Mouse (Mus musculus): ENCODE results near the gene Oprm1. TPM values are rescaled to one million over a fixed set of nuclear protein-coding genes. Genes with fewer than 3 reads are reported as not detected.

Gene Oprm1
- polyA plus RNA-seq, 1 experiment from 2014 or later, result not detected

GRCm38 (mm10) chr10:7068608-7069007 lies 310.3 kb downstream of the Oprm1 start:
- POLR2A ChIA-PET, result no interaction called here
- CTCF ChIA-PET, result interaction anchor here (0.7 to 1.1 kb wide), 2 partner anchors 8 to 19 kb away, joined by 3 to 4 read pairs; no protein-coding TSS in a partner anchor
- DNase-seq (ENCODE audit: low read depth, low spot score) (no peak), ATAC-seq (no peak)
- TF ChIP-seq CTCF (IDR thresholded peaks at IDR 0.05), result peak; percentile 41
- no peaks in the 10 kb centered on the region for H3K27me3 ChIP-seq
- in situ Hi-C loops (cut with MboI; ENCODE audit: low pct_unique_long_range_greater_than_20kb), result loop anchor here (25.0 kb wide), 1 partner anchor 1031 kb away; no protein-coding TSS in a partner anchor

GRCm38 (mm10) chr10:7069090-7069489 lies 310.8 kb downstream of the Oprm1 start:
- ATAC-seq, result no peak
- ChIA-PET POLR2A (interaction anchor here (1.1 kb wide), 1 partner anchor 17 kb away, joined by 3 read pairs; the partner anchor contains the start of gene Ipcef1), CTCF (no interaction called here)
- no peaks in the 10 kb centered on the region for H3K27me3 ChIP-seq
- in situ Hi-C loops (cut with MboI; ENCODE audit: low pct_unique_long_range_greater_than_20kb), result loop anchor here (25.0 kb wide), 1 partner anchor 1032 kb away; no protein-coding TSS in a partner anchor
- TF ChIP-seq CTCF (IDR thresholded peaks at IDR 0.05), result no peak
- DNase-seq (ENCODE audit: low read depth, low spot score), result no peak

- in situ Hi-C loops (cut with MboI; ENCODE audit: low pct_unique_long_range_greater_than_20kb), result loop anchor here (25.0 kb wide), 1 partner anchor 1033 kb away; no protein-coding TSS in a partner anchor
- ChIA-PET CTCF (interaction anchor here (0.9 to 1.4 kb wide), 2 partner anchors 16 to 30 kb away, joined by 3 read pairs; no protein-coding TSS in a partner anchor), POLR2A (interaction anchor here (1.1 kb wide), 1 partner anchor 18 kb away, joined by 3 read pairs; the partner anchor contains the start of gene Ipcef1)
- DNase-seq (ENCODE audit: low read depth, low spot score) (no peak), ATAC-seq (no peak)
- H3K27me3 ChIP-seq, result no peaks in the 10 kb centered on the region
- TF ChIP-seq CTCF (IDR thresholded peaks at IDR 0.05), result no peak
These were observed 312.0 kb downstream of the Oprm1 start for GRCm38 (mm10) chr10:7070100-7070835.

GRCm38 (mm10) chr10:7070924-7071323 lies 312.6 kb downstream of the Oprm1 start:
- ATAC-seq (no peak), DNase-seq (ENCODE audit: low read depth, low spot score) (no peak)
- ChIA-PET POLR2A (no interaction called here), CTCF (interaction anchor here (0.9 to 1.4 kb wide), 2 partner anchors 17 to 30 kb away, joined by 3 read pairs; no protein-coding TSS in a partner anchor)
- TF ChIP-seq CTCF (IDR thresholded peaks at IDR 0.05), result no peak
- no peaks in the 10 kb centered on the region for H3K27me3 ChIP-seq
- in situ Hi-C loops (cut with MboI; ENCODE audit: low pct_unique_long_range_greater_than_20kb), result loop anchor here (25.0 kb wide), 1 partner anchor 1034 kb away; no protein-coding TSS in a partner anchor

GRCm38 (mm10) chr10:7074231-7074630 lies 315.9 kb downstream of the Oprm1 start:
- no peaks in the 10 kb centered on the region for H3K27me3 ChIP-seq
- in situ Hi-C loops (cut with MboI; ENCODE audit: low pct_unique_long_range_greater_than_20kb), result loop anchor here (25.0 kb wide), 1 partner anchor 1037 kb away; no protein-coding TSS in a partner anchor
- POLR2A ChIA-PET, result no interaction called here
- no peak for ATAC-seq
- CTCF ChIA-PET, result interaction anchor here (0.6 to 1.1 kb wide), 4 partner anchors 8 to 190 kb away, joined by 3 to 4 read pairs (median 3); no protein-coding TSS in a partner anchor
- no peak for DNase-seq (ENCODE audit: low read depth, low spot score)
- no peak for TF ChIP-seq CTCF (IDR thresholded peaks at IDR 0.05)

GRCm38 (mm10) chr10:7075661-7076060 lies 317.4 kb downstream of the Oprm1 start:
- CTCF ChIA-PET, result interaction anchor here (0.6 to 1.6 kb wide), 9 partner anchors 8 to 65 kb away, joined by 3 to 10 read pairs (median 3); no protein-coding TSS in a partner anchor
- DNase-seq (ENCODE audit: low read depth, low spot score) (no peak), ATAC-seq (no peak)
- TF ChIP-seq CTCF (IDR thresholded peaks at IDR 0.05), result no peak
- in situ Hi-C loops (cut with MboI; ENCODE audit: low pct_unique_long_range_greater_than_20kb), result loop anchor here (5.0 kb wide), 1 partner anchor 193 kb away; no protein-coding TSS in a partner anchor
- no peaks in the 10 kb centered on the region for H3K27me3 ChIP-seq
- POLR2A ChIA-PET, result no interaction called here

- ChIA-PET POLR2A (interaction anchor here (0.7 kb wide), 1 partner anchor 91 kb away, joined by 3 read pairs; no protein-coding TSS in a partner anchor), CTCF (interaction anchor here (0.6 to 1.6 kb wide), 11 partner anchors 9 to 193 kb away, joined by 3 to 10 read pairs (median 3); no protein-coding TSS in a partner anchor)
- DNase-seq (ENCODE audit: low read depth, low spot score), result no peak
These were observed 317.9 kb downstream of the Oprm1 start for GRCm38 (mm10) chr10:7076201-7076600.

GRCm38 (mm10) chr10:7076662-7077211 lies 318.4 kb downstream of the Oprm1 start:
- in situ Hi-C loops (cut with MboI; ENCODE audit: low pct_unique_long_range_greater_than_20kb), result loop anchor here (5.0 kb wide), 1 partner anchor 194 kb away; no protein-coding TSS in a partner anchor
- no peak for DNase-seq (ENCODE audit: low read depth, low spot score)
- ChIA-PET POLR2A (interaction anchor here (0.7 kb wide), 1 partner anchor 92 kb away, joined by 3 read pairs; no protein-coding TSS in a partner anchor), CTCF (interaction anchor here (0.8 to 1.6 kb wide), 10 partner anchors 12 to 193 kb away, joined by 3 to 10 read pairs (median 3); no protein-coding TSS in a partner anchor)
- no peak for TF ChIP-seq CTCF (IDR thresholded peaks at IDR 0.05)
- peak; percentile 37 for ATAC-seq
- H3K27me3 ChIP-seq, result no peaks in the 10 kb centered on the region

More at GRCm38 (mm10) chr10:7076201-7076600, 317.9 kb downstream of the Oprm1 start:
- peak; percentile 96 for TF ChIP-seq CTCF (IDR thresholded peaks at IDR 0.05)
- peak; percentile 99 for ATAC-seq
- in situ Hi-C loops (cut with MboI; ENCODE audit: low pct_unique_long_range_greater_than_20kb), result loop anchor here (5.0 kb wide), 1 partner anchor 194 kb away; no protein-coding TSS in a partner anchor
- H3K27me3 ChIP-seq, result no peaks in the 10 kb centered on the region

GRCm38 (mm10) chr10:7077389-7077808 lies 319.1 kb downstream of the Oprm1 start:
- in situ Hi-C loops (cut with MboI; ENCODE audit: low pct_unique_long_range_greater_than_20kb), result loop anchor here (5.0 kb wide), 1 partner anchor 195 kb away; no protein-coding TSS in a partner anchor
- CTCF ChIA-PET, result no interaction called here
- TF ChIP-seq CTCF (IDR thresholded peaks at IDR 0.05), result no peak
- no peaks in the 10 kb centered on the region for H3K27me3 ChIP-seq
- ATAC-seq, result no peak
- no peak for DNase-seq (ENCODE audit: low read depth, low spot score)
- POLR2A ChIA-PET, result no interaction called here

GRCm38 (mm10) chr10:7077971-7078370 lies 319.7 kb downstream of the Oprm1 start:
- no peak for TF ChIP-seq CTCF (IDR thresholded peaks at IDR 0.05)
- POLR2A ChIA-PET, result no interaction called here

More at GRCm38 (mm10) chr10:7077971-7078370, 319.7 kb downstream of the Oprm1 start:
- ATAC-seq, result no peak
- in situ Hi-C loops (cut with MboI; ENCODE audit: low pct_unique_long_range_greater_than_20kb), result loop anchor here (5.0 kb wide), 1 partner anchor 196 kb away; no protein-coding TSS in a partner anchor
- no peak for DNase-seq (ENCODE audit: low read depth, low spot score)
- CTCF ChIA-PET, result no interaction called here
- no peaks in the 10 kb centered on the region for H3K27me3 ChIP-seq

Other genes starting within 250 kb of the Oprm1 start
- gene Gm10945, start 3.3 kb downstream of the Oprm1 start, polyA plus RNA-seq (2021), result not detected

Data from Patski (cell line).